Mouse (Mus musculus) G1E (cell line): ENCODE data around the gene Dnase2b. TPM values are rescaled to one million over a fixed set of nuclear protein-coding genes. Genes with fewer than 3 reads are reported as not detected.

ENCODE experiments used
- ATAC-seq: 2 replicates; pipeline ENCODE4 v1.8.0; 2016; ENCODE audit warnings: mild to moderate bottlenecking; ENCODE audit not compliant: insufficient number of reproducible peaks, poor library complexity, low FRiP score, severe bottlenecking; ENCODE audit errors: extremely low read depth
- DNase-seq: peaks from one replicate; pipeline ENCODE4 v3.0.0; 2012; ENCODE audit warnings: low spot score
- H3K27me3 ChIP-seq: 2 replicates; pipeline ENCODE4 v1.6.1; 2012; ENCODE audit warnings: mild to moderate bottlenecking, low read length, inconsistent platforms; ENCODE audit not compliant: insufficient read depth
- H3K36me3 ChIP-seq: replicated peaks from 2 replicates; pipeline ENCODE3; 2012; ENCODE audit warnings: mild to moderate bottlenecking, inconsistent platforms
- H3K4me1 ChIP-seq: 2 replicates; pipeline ENCODE4 v1.6.1; 2012; ENCODE audit warnings: low read depth, low read length, inconsistent platforms, mixed read lengths; ENCODE audit not compliant: insufficient read depth
- H3K4me3 ChIP-seq: 2 replicates; pipeline ENCODE4 v1.5.1; 2012; ENCODE audit warnings: low read depth, mild to moderate bottlenecking, inconsistent platforms, low read length, moderate library complexity, mixed read lengths
- H3K9me3 ChIP-seq: replicated peaks from 2 replicates; pipeline ENCODE4 v1.6.1; 2012; ENCODE audit warnings: inconsistent platforms
- CTCF ChIP-seq: IDR thresholded peaks from 2 replicates; pipeline ENCODE4 v1.5.1; 2012; ENCODE audit warnings: low read depth, low read length, inconsistent platforms, mixed read lengths
- GATA1 ChIP-seq: IDR thresholded peaks from 2 replicates; pipeline ENCODE4 v1.6.1; 2012; ENCODE audit warnings: borderline replicate concordance, low read length, inconsistent platforms, mixed read lengths
- GATA2 ChIP-seq: IDR thresholded peaks from 2 replicates; pipeline ENCODE4 v1.6.1; 2012; ENCODE audit warnings: low read depth, low read length, inconsistent platforms, borderline replicate concordance
- POLR2AphosphoS5 ChIP-seq: IDR thresholded peaks from 2 replicates; pipeline ENCODE4 v1.6.1; 2012; ENCODE audit warnings: low read depth, low read length, inconsistent platforms; ENCODE audit not compliant: insufficient replicate concordance
- TAL1 ChIP-seq: conservative IDR thresholded peaks from 2 replicates; pipeline ENCODE4 v1.6.1; 2012; ENCODE audit warnings: low read depth, low read length, inconsistent platforms, mixed read lengths
- polyA plus RNA-seq: library from polyadenylated mRNA; stranded (reverse); fragments of >175 nt; gene quantifications from 2 replicates; pipeline ENCODE4 v1.2.3, GENCODE M21; 2012
- total RNA-seq, 2 experiments: library from RNA; stranded (forward) in 1 of 2; stranded (reverse) in 1 of 2; fragments of 200-1000 nt in 1 of 2; fragments of >200 nt in 1 of 2; fragmentation: Nextera tagmentation in 1 of 2; gene quantifications; 2 replicates each; pipeline ENCODE4 v1.2.3; 2014 to 2017

Dnase2b gene
- total and polyA plus RNA-seq, 3 experiments, result 1.4 TPM; not detected in 2

DNA sequence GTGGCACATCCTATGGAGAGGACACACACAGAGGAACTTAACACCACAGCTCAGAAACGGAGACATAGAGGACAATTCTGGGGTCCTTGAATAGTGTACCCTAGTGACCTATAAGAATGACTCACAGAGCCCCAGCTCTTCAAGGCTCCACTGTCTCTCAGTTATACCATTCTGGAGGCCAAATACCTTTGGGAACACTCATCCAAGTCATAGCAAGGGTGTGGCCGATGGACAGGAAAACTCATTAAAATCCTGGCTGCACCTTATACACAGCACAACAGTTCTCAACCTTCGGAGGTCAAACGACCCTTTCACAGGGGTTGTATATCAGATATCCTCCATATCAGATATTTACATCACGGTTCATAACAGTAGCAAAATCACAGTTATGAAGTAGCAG is 17.1 kb upstream of the Dnase2b start:
- no peaks in the 10 kb centered on the region for H3K36me3 ChIP-seq

DNA sequence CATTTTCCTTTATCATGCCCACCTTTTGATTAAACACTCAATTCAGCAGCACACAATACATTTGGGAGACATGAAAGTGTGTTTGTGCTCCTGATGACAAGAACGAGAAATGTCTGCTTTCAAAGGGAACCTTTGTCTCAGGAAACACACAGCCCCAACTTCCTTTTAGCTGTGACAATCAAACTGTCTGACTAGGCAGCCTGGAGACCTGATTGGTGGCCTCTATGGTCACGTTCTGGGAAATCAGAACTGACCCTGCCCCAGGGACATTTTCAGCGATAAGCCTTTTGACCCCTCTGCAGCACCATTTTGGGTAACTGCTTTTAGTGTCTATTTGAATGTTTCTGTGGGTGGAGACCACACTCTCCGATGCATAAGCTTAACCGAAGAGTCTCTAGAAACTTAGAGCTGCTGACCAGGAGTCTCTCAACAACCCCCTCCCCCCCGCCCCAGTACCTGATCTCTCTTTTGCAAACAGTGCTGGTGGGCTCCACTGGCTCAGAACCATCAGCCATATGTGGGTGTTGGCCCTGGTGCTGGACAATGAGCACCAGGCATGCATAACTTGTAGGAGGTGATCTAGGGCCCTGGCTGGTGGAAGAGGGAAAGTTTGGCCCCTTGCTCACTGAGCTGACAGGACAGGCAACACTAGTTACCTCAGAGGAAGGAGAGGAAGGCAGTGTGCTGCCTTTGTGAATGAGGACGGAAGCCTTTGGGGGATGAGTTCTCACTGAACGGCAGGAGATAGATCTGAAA is 13.0 kb upstream of the Dnase2b start:
- Histone ChIP-seq H3K4me3 (no peak overlapping the region), H3K4me1 (peaks cover 13% of the 10 kb centered on the region), H3K9me3 (no peaks in the 10 kb centered on the region), H3K36me3 (no peaks in the 10 kb centered on the region), H3K27me3 (peaks cover 28% of the 10 kb centered on the region)
- TF ChIP-seq GATA1 (no peak), CTCF (no peak), GATA2 (no peak), POLR2AphosphoS5 (no peak), TAL1 (no peak)
- ATAC-seq (no peak), DNase-seq (no peak)

More for the DNA sequence above, 17.1 kb upstream of the Dnase2b start:
- Histone ChIP-seq H3K27me3 (peaks cover 20% of the 10 kb centered on the region), H3K4me3 (no peak overlapping the region), H3K9me3 (0 out of 2 replicates have a peak, but pooled peaks cover 2% of the 10 kb centered on the region), H3K4me1 (peaks cover 10% of the 10 kb centered on the region)
- ATAC-seq, result no peak
- TF ChIP-seq TAL1 (no peak), POLR2AphosphoS5 (no peak), GATA2 (no peak), GATA1 (no peak), CTCF (no peak)
- no peak for DNase-seq

DNA sequence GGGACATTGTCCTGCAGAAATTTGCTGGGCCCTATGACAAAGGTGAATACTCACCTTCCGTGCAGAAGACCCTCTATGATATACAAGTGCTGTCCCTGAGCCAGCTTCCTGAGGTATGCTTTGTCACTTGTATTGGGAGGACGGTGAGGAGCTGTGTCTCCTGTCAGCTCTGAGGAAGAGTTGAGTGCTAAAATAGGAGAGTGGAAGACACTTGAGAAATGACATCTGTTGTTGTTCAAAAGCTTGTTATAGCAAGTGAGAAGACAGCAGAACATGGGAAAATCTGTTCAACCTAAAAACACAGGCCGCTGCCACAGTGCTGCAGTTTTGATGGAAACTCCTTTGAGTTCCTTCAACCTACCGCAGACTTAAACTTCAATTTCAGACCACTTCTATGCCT is 10.4 kb upstream of the Dnase2b start:
- no peak for TF ChIP-seq GATA1
- no peak for TF ChIP-seq POLR2AphosphoS5
- TF ChIP-seq TAL1, result no peak
- no peak for TF ChIP-seq CTCF
- TF ChIP-seq GATA2, result no peak
- Histone ChIP-seq H3K4me3 (no peak overlapping the region), H3K36me3 (no peaks in the 10 kb centered on the region), H3K4me1 (peaks cover 15% of the 10 kb centered on the region), H3K27me3 (peaks cover 46% of the 10 kb centered on the region), H3K9me3 (no peaks in the 10 kb centered on the region)
- ATAC-seq, result no peak
- no peak for DNase-seq

DNA sequence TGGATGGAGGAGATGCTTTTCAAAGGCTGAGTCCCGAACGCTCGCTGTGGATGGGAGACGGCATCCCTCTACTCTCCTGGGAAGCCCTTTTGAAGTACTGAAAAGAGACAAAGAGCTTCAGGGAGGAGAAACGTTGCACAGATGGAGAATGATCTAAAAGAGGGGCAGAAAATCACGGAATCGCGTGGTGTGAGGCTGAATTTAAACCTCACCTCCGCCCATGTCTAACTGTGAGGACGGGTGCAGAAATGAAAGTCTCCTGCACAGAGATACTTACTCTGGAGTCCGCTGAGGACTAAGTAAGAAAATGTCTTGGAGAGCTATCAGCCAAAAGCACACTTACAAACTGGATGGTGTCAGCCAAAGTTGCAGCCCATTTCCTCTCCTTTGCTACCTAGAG is 6.6 kb upstream of the Dnase2b start:
- peaks cover 31% of the 10 kb centered on the region for H3K27me3 ChIP-seq
- DNase-seq (no peak), ATAC-seq (no peak)
- no peaks in the 10 kb centered on the region for H3K36me3 ChIP-seq
- H3K9me3 ChIP-seq, result no peaks in the 10 kb centered on the region
- no peak for TF ChIP-seq GATA2
- no peak for TF ChIP-seq CTCF
- TF ChIP-seq POLR2AphosphoS5, result no peak
- TF ChIP-seq TAL1, result no peak
- no peak overlapping the region for H3K4me3 ChIP-seq
- peaks cover 27% of the 10 kb centered on the region for H3K4me1 ChIP-seq

DNA sequence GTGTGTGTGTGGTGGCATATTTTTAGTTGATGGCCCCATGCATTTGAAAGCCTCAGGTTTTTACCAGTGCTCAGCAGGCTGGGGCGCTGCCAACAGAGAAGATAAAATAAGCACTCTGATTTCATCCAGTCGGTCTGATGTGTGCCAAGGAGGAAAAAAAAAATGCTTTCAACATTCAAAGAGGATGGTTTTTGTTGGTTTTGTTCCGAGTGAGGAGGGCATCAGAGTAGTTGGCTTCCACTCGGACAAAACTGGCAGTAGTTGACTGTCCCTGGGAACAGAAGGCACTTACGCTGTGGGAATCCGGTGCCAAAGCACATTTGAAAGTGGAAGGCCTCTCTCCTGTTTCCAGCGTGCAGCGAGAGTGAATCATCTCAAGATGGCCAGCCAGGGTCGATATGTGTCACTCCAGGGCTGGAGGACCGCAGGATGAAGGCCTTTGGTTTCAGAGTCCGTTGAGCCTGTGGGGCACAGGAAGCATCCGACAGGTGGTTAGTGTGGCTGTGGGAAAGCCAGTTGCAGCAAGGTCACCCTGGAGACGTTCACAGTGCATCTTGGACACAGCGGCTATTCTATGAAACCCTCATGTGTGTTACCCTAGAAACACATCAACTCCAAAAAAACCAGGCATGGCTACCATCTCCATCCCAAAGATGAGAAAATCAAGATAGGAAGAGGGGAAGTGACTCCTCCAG is 5.3 kb upstream of the Dnase2b start:
- Histone ChIP-seq H3K36me3 (no peaks in the 10 kb centered on the region), H3K9me3 (no peaks in the 10 kb centered on the region), H3K27me3 (peaks cover 27% of the 10 kb centered on the region), H3K4me3 (no peak overlapping the region), H3K4me1 (peaks cover 37% of the 10 kb centered on the region)
- no peak for ATAC-seq
- no peak for DNase-seq
- TF ChIP-seq GATA1 (no peak), POLR2AphosphoS5 (no peak), TAL1 (no peak), GATA2 (no peak), CTCF (no peak)

DNA sequence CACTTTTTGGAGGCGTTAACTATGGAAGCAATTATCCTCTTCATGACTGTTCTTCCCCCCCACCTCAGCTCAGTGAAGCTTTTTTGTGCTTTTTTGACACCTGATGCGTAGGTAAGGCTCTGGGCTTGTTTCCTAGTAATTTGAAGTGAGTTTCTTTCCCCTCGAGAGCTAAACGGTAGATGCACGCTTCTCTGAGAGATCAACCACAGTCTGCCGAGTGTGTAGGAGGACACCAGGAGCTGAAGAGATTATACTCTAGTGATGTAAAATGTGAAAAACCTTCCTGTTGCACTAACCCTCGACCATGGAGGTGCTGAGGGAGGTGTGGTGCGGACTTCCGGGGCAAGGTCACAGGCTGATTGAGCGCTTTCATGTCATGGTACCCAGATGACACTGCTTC is 4.7 kb upstream of the Dnase2b start:
- ATAC-seq, result no peak
- no peaks in the 10 kb centered on the region for H3K36me3 ChIP-seq

More for the DNA sequence above, 4.7 kb upstream of the Dnase2b start:
- peaks cover 40% of the 10 kb centered on the region for H3K4me1 ChIP-seq
- TF ChIP-seq GATA1, result no peak
- TF ChIP-seq CTCF, result no peak
- TF ChIP-seq POLR2AphosphoS5, result no peak
- H3K9me3 ChIP-seq, result no peaks in the 10 kb centered on the region
- DNase-seq, result no peak
- peaks cover 25% of the 10 kb centered on the region for H3K27me3 ChIP-seq
- H3K4me3 ChIP-seq, result no peak overlapping the region
